Mouse (Mus musculus) limb, embryonic 14.5 days (tissue): ENCODE data around the gene Rnf212b. TPM values are rescaled to one million over a fixed set of nuclear protein-coding genes. Genes with fewer than 3 reads are reported as not detected.

Source experiments
- ATAC-seq: fragments of 200-750 bp; cut with Nextera tagmentation; 2 replicates; pipeline ENCODE4 v1.8.0; 2017; ENCODE audit warnings: low read depth, moderate number of reproducible peaks, moderate TSS enrichment; ENCODE audit not compliant: low FRiP score
- DNase-seq: peaks from one replicate; pipeline ENCODE4 v3.0.0-alpha.2; 2015; ENCODE audit warnings: low spot score
- H3K27ac ChIP-seq: fragments of 300-500 bp; sonication (generic); replicated peaks from 2 replicates; pipeline ENCODE4 v1.5.1; 2014; ENCODE audit warnings: low read depth, mild to moderate bottlenecking, low read length, moderate library complexity, mixed read lengths
- H3K27me3 ChIP-seq: fragments of 300-500 bp; sonication (generic); 2 replicates; pipeline ENCODE4 v1.6.1; 2014; ENCODE audit warnings: low read length, mixed read lengths; ENCODE audit not compliant: control insufficient read depth, insufficient read depth
- H3K36me3 ChIP-seq: fragments of 300-500 bp; sonication (generic); 2 replicates; pipeline ENCODE4 v1.6.1; 2014; ENCODE audit warnings: mild to moderate bottlenecking, low read length, moderate library complexity, mixed read lengths; ENCODE audit not compliant: control insufficient read depth, insufficient read depth
- H3K4me1 ChIP-seq: fragments of 300-500 bp; sonication (generic); 2 replicates; pipeline ENCODE4 v1.6.1; 2014; ENCODE audit warnings: antibody characterized with exemption, low read length, mixed read lengths; ENCODE audit not compliant: control insufficient read depth, insufficient read depth
- H3K4me2 ChIP-seq: fragments of 300-500 bp; sonication (generic); replicated peaks from 2 replicates; pipeline ENCODE4 v1.6.1; 2014; ENCODE audit warnings: low read depth, mild to moderate bottlenecking, low read length, moderate library complexity; ENCODE audit not compliant: severe bottlenecking
- H3K4me3 ChIP-seq: fragments of 300-500 bp; sonication (generic); replicated peaks from 2 replicates; pipeline ENCODE4 v1.5.1; 2014; ENCODE audit warnings: low read length
- H3K9ac ChIP-seq: fragments of 300-500 bp; sonication (generic); 2 replicates; pipeline ENCODE4 v1.6.1; 2014; ENCODE audit warnings: mild to moderate bottlenecking, low read depth, low read length, moderate library complexity; ENCODE audit not compliant: severe bottlenecking
- H3K9me3 ChIP-seq: fragments of 300-500 bp; sonication (generic); 2 replicates; pipeline ENCODE4 v1.6.1; 2016; ENCODE audit warnings: low read length; ENCODE audit not compliant: control insufficient read depth
- POLR2A ChIP-seq: fragments of 200-500 bp; IDR thresholded peaks from 2 replicates; pipeline ENCODE4 v1.8.0; 2012; ENCODE audit warnings: inconsistent platforms, mild to moderate bottlenecking, moderate library complexity, borderline replicate concordance; ENCODE audit not compliant: insufficient read depth, insufficient read length; ENCODE audit errors: extremely low read depth
- WGBS: fragments of 180-500 bp; shearing (Covaris S2); extraction: QIAGEN DNeasy Blood & Tissue Kit; methylation state at CpG from one replicate; pipeline ENCODE4 v1.1.7; 2014; 5-methylcytosine and 5-hydroxymethylcytosine counted together
- polyA plus RNA-seq, 2 experiments: library from polyadenylated mRNA; depleted of rRNA in 1 of 2; stranded (reverse) in 1 of 2; unstranded in 1 of 2; fragments of >200 nt; fragmentation: Nextera tagmentation in 1 of 2; extraction: Ambion mirVana in 1 of 2; gene quantifications; 2 replicates each; pipeline versions ENCODE4 v1.2.1 to v1.2.3; 2012 to 2014

The Rnf212b gene
- polyA plus RNA-seq, 2 experiments = not detected

- Histone ChIP-seq H3K27me3 (no peaks in the 10 kb centered on the region), H3K4me2 (no peak overlapping the region), H3K9me3 (no peaks in the 10 kb centered on the region), H3K4me1 (no peaks in the 10 kb centered on the region), H3K27ac (no peak overlapping the region), H3K36me3 (no peaks in the 10 kb centered on the region), H3K9ac (no peak overlapping the region), H3K4me3 (no peak overlapping the region)
- no peak for DNase-seq
- ATAC-seq = no peak
- no peak for TF ChIP-seq POLR2A
- 82% methylated on average over 1 of the region's 1 CpGs for WGBS
These were observed 18.0 kb upstream of the Rnf212b start for GRCm38 (mm10) chr14:54795901-54796300.

GRCm38 (mm10) chr14:54796760-54797159 lies 17.2 kb upstream of the Rnf212b start:
- Histone ChIP-seq H3K27ac (no peak overlapping the region), H3K4me2 (no peak overlapping the region), H3K4me3 (no peak overlapping the region), H3K4me1 (no peaks in the 10 kb centered on the region), H3K27me3 (no peaks in the 10 kb centered on the region), H3K36me3 (no peaks in the 10 kb centered on the region), H3K9me3 (no peaks in the 10 kb centered on the region), H3K9ac (no peak overlapping the region)
- ATAC-seq (no peak), DNase-seq (no peak)
- no peak for TF ChIP-seq POLR2A
- 89% methylated on average over 15 of the region's 15 CpGs for WGBS

GRCm38 (mm10) chr14:54799686-54800085 lies 14.3 kb upstream of the Rnf212b start:
- WGBS = 47% methylated on average over 10 of the region's 10 CpGs
- no peak for TF ChIP-seq POLR2A
- ATAC-seq (no peak), DNase-seq (no peak)
- Histone ChIP-seq H3K27ac (no peak overlapping the region), H3K9me3 (no peaks in the 10 kb centered on the region), H3K36me3 (no peaks in the 10 kb centered on the region), H3K4me1 (no peaks in the 10 kb centered on the region), H3K4me2 (no peak overlapping the region), H3K9ac (no peak overlapping the region), H3K4me3 (no peak overlapping the region), H3K27me3 (no peaks in the 10 kb centered on the region)

- ATAC-seq (no peak), DNase-seq (no peak)
- no peak for TF ChIP-seq POLR2A
- no peaks in the 10 kb centered on the region for H3K4me1 ChIP-seq
- H3K27ac ChIP-seq = no peak overlapping the region
- no peaks in the 10 kb centered on the region for H3K27me3 ChIP-seq
- H3K36me3 ChIP-seq = no peaks in the 10 kb centered on the region
- no peaks in the 10 kb centered on the region for H3K9me3 ChIP-seq
- H3K4me2 ChIP-seq = no peak overlapping the region
- H3K4me3 ChIP-seq = no peak overlapping the region
- 65% methylated on average over 4 of the region's 4 CpGs for WGBS
- no peak overlapping the region for H3K9ac ChIP-seq
These were observed 11.5 kb upstream of the Rnf212b start for GRCm38 (mm10) chr14:54802428-54802827.

- ATAC-seq (no peak), DNase-seq (no peak)
- no peak overlapping the region for H3K27ac ChIP-seq
- H3K36me3 ChIP-seq = no peaks in the 10 kb centered on the region
- H3K4me1 ChIP-seq = no peaks in the 10 kb centered on the region
- WGBS = 75% methylated on average over 4 of the region's 4 CpGs
- H3K4me3 ChIP-seq = no peak overlapping the region
- no peaks in the 10 kb centered on the region for H3K27me3 ChIP-seq
- no peak overlapping the region for H3K4me2 ChIP-seq
- H3K9ac ChIP-seq = no peak overlapping the region
- H3K9me3 ChIP-seq = no peaks in the 10 kb centered on the region
- no peak for TF ChIP-seq POLR2A
These were observed 7.8 kb upstream of the Rnf212b start for GRCm38 (mm10) chr14:54806124-54806523.
